Mouse (Mus musculus) midbrain, embryonic 16.5 days (tissue): ENCODE results near the gene Tec. TPM values are rescaled to one million over a fixed set of nuclear protein-coding genes. Genes with fewer than 3 reads are reported as not detected.

ENCODE experiments used
- ATAC-seq: fragments of 200-750 bp; cut with Nextera tagmentation; 2 replicates; pipeline ENCODE4 v1.8.0; 2017; ENCODE audit warnings: moderate TSS enrichment
- H3K27ac ChIP-seq: fragments of 300-500 bp; sonication (generic); 2 replicates; pipeline ENCODE4 v1.5.1; 2014; ENCODE audit warnings: mild to moderate bottlenecking, low read length, mixed read lengths
- H3K27me3 ChIP-seq: fragments of 300-500 bp; sonication (generic); 2 replicates; pipeline ENCODE4 v1.6.1; 2014; ENCODE audit warnings: low read depth, low read length, mixed read lengths; ENCODE audit not compliant: control insufficient read depth, insufficient read depth
- H3K36me3 ChIP-seq: fragments of 300-500 bp; sonication (generic); 2 replicates; pipeline ENCODE4 v1.6.1; 2014; ENCODE audit warnings: mild to moderate bottlenecking, low read length, moderate library complexity, mixed read lengths; ENCODE audit not compliant: control insufficient read depth, insufficient read depth
- H3K4me1 ChIP-seq: fragments of 300-500 bp; sonication (generic); 2 replicates; pipeline ENCODE4 v1.6.1; 2014; ENCODE audit warnings: mild to moderate bottlenecking, low read length, mixed read lengths; ENCODE audit not compliant: control insufficient read depth, insufficient read depth
- H3K4me2 ChIP-seq: fragments of 300-500 bp; sonication (generic); 2 replicates; pipeline ENCODE4 v1.6.1; 2014; ENCODE audit warnings: mild to moderate bottlenecking, low read length, mixed read lengths
- H3K4me3 ChIP-seq: fragments of 300-500 bp; sonication (generic); 2 replicates; pipeline ENCODE4 v1.5.1; 2014; ENCODE audit warnings: low read depth, mild to moderate bottlenecking, low read length, moderate library complexity, mixed read lengths
- H3K9ac ChIP-seq: fragments of 300-500 bp; sonication (generic); 2 replicates; pipeline ENCODE4 v1.6.1; 2014; ENCODE audit warnings: low read depth, low read length, mixed read lengths
- H3K9me3 ChIP-seq: fragments of 300-500 bp; sonication (generic); replicated peaks from 2 replicates; pipeline ENCODE4 v1.6.1; 2014; ENCODE audit warnings: mild to moderate bottlenecking, low read length, mixed read lengths; ENCODE audit not compliant: control insufficient read depth, poor library complexity, severe bottlenecking
- WGBS: fragments of 180-500 bp; shearing (Covaris S2); extraction: QIAGEN DNeasy Blood & Tissue Kit; methylation state at CpG from one replicate; pipeline ENCODE4 v1.1.7; 2014; 5-methylcytosine and 5-hydroxymethylcytosine counted together
- polyA plus RNA-seq: library from polyadenylated mRNA; unstranded; fragments of >200 nt; fragmentation: Nextera tagmentation; extraction: Ambion mirVana; gene quantifications from 2 replicates; pipeline ENCODE4 v1.2.1, GENCODE M21; 2015

Gene Tec
- polyA plus RNA-seq, 1 experiment from 2014 or later, result 5.4 TPM

- no peak overlapping the region for H3K4me3 ChIP-seq
- WGBS, result 27% methylated on average over 5 of the region's 5 CpGs
- H3K4me1 ChIP-seq, result no peaks in the 10 kb centered on the region
- no peaks in the 10 kb centered on the region for H3K9me3 ChIP-seq
- no peaks in the 10 kb centered on the region for H3K36me3 ChIP-seq
- no peak for ATAC-seq
- H3K4me2 ChIP-seq, result no peak overlapping the region
- H3K9ac ChIP-seq, result no peak overlapping the region
- no peaks in the 10 kb centered on the region for H3K27me3 ChIP-seq
- H3K27ac ChIP-seq, result no peak overlapping the region
Observed at GRCm38 (mm10) chr5:72879736-72880135, 11.5 kb upstream of the Tec start.

DNA sequence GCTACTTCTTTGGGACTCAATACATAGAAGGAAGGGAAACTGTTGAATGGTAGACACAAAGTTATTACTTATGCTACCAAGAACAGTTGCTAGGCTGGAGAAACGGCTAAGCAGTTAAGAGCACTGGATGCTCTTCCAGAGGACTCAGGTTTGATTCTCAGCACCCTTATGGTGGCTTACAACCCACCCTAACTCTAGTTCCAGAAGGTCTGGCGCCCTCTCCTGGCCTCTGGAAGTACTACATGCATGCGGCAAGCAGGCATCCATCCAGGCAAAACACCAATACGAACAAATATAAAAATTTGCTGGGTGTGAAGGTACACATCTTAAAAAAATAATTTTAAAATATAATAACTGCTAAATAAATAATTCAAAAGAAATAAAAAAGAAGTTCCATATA is 2.8 kb upstream of the Tec start:
- Histone ChIP-seq H3K4me2 (no peak overlapping the region), H3K4me1 (peaks cover 9% of the 10 kb centered on the region), H3K9me3 (no peaks in the 10 kb centered on the region), H3K27me3 (peaks cover 10% of the 10 kb centered on the region), H3K27ac (no peak overlapping the region), H3K9ac (no peak overlapping the region), H3K36me3 (no peaks in the 10 kb centered on the region), H3K4me3 (no peak overlapping the region)
- ATAC-seq, result no peak
- 79% methylated on average over 4 of the region's 4 CpGs for WGBS

DNA sequence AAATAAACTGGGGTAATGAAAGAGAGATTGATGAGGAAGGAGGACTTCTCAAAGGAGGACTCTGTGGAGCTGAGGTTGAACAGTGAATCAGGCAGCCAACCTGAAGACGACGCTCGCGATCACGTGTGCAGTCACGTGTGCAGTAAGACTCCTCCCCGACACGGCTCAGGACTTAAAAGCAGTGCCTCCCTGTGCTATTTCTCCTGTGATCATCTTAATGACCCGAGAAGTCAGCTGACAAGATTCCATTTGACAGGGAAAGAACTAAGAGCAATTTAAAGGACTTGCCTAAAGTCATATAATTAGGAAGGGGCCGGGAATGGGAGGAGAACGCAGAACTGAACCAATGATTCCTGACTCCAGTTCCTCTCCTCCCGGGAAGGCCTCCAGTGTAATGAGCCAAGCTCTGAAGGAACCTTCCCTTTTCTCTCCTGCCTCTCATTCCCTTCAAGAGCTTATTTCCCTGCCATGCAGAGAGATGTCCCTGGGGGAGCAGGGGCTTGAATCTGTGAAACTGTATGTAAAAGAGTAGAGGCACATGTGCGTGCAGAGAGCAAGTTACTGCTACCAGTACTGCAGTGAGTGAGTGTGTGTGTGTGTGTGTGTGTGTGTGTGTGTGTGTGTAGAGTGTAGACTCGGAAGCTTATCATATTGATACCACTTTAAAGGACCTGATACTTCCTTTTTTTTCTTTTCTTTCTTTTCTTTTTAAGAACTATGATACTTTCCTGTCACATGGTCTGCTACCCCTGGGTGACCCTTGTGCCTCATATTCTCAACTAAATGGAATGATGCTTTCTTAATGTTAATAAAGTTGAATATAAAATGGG is 1.7 kb upstream of the Tec start:
- 70% methylated on average over 14 of the region's 14 CpGs for WGBS
- peaks cover 9% of the 10 kb centered on the region for H3K4me1 ChIP-seq
- no peak for ATAC-seq

GRCm38 (mm10) chr5:72867036-72867672 is 1.1 kb downstream of the Tec start:
- ATAC-seq, result no peak
- H3K4me1 ChIP-seq, result peaks cover 9% of the 10 kb centered on the region
- no peak overlapping the region for H3K27ac ChIP-seq
- 24% methylated on average over 16 of the region's 16 CpGs for WGBS
- H3K9me3 ChIP-seq, result no peaks in the 10 kb centered on the region
- H3K9ac ChIP-seq, result no peak overlapping the region
- peak overlapping the region; percentile 96 for H3K4me2 ChIP-seq
- H3K4me3 ChIP-seq, result peak overlapping the region; percentile 57
- no peaks in the 10 kb centered on the region for H3K36me3 ChIP-seq
- H3K27me3 ChIP-seq, result peaks cover 10% of the 10 kb centered on the region

More for the DNA sequence above, 1.7 kb upstream of the Tec start:
- no peak overlapping the region for H3K4me2 ChIP-seq
- no peak overlapping the region for H3K4me3 ChIP-seq
- peaks cover 10% of the 10 kb centered on the region for H3K27me3 ChIP-seq
- H3K9ac ChIP-seq, result no peak overlapping the region
- no peaks in the 10 kb centered on the region for H3K36me3 ChIP-seq
- no peaks in the 10 kb centered on the region for H3K9me3 ChIP-seq
- H3K27ac ChIP-seq, result no peak overlapping the region

GRCm38 (mm10) chr5:72866260-72866905 is 1.9 kb downstream of the Tec start:
- ATAC-seq, result no peak
- peaks cover 10% of the 10 kb centered on the region for H3K27me3 ChIP-seq
- H3K9me3 ChIP-seq, result no peaks in the 10 kb centered on the region
- no peak overlapping the region for H3K4me3 ChIP-seq
- no peak overlapping the region for H3K9ac ChIP-seq
- no peaks in the 10 kb centered on the region for H3K36me3 ChIP-seq
- WGBS, result 57% methylated on average over 6 of the region's 6 CpGs
- H3K27ac ChIP-seq, result no peak overlapping the region
- H3K4me1 ChIP-seq, result peaks cover 9% of the 10 kb centered on the region
- H3K4me2 ChIP-seq, result no peak overlapping the region

DNA sequence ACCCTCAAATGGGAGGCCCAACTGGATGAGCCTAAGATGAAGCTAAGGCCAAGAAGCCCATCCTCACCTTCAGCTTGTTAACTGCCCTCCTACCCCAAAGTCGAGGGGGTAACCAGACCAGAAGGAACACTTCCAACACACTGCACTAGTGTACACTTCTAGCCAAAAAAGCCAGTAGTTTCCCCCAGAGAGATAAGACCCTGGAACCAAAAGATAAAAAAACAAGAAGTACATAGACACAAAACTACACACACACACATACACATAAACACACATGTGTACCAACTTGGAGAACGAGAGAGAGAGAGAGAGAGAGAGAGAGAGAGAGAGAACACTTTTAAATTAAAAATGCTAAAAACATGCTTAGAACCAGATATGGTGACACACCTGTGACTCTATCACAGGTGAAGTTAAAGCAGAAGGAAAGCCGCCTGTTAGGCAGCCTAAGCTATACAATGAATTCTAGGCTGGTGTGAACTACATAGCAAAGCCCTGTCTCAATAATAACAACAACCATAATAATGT is 3.6 kb downstream of the Tec start:
- Histone ChIP-seq H3K4me2 (no peak overlapping the region), H3K27ac (no peak overlapping the region), H3K27me3 (peaks cover 10% of the 10 kb centered on the region), H3K4me1 (peaks cover 9% of the 10 kb centered on the region), H3K9ac (no peak overlapping the region), H3K9me3 (no peaks in the 10 kb centered on the region), H3K4me3 (no peak overlapping the region), H3K36me3 (no peaks in the 10 kb centered on the region)
- 82% methylated on average over 3 of the region's 3 CpGs for WGBS
- no peak for ATAC-seq

DNA sequence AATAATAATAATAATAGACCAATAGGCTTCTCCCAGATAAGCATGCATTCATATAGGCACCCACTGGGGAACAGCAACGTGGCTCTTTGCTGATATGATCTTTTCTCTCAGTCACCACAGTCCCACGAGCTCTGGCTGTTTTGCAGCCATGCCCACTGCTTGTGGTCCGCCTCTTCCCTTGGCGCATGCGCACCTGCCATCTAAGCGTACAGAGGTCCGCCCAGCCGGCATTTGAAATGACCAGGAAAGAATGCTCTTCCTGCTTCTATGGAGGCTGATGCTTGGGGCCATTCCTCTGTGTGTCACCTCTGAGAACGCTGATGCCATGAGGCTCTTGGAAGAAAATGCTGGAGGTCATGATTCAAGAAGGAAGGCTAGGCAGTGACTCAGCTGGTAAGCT is 5.1 kb downstream of the Tec start:
- Histone ChIP-seq H3K27me3 (peaks cover 10% of the 10 kb centered on the region), H3K4me2 (no peak overlapping the region), H3K27ac (no peak overlapping the region), H3K4me1 (peaks cover 9% of the 10 kb centered on the region), H3K9ac (no peak overlapping the region), H3K9me3 (no peaks in the 10 kb centered on the region), H3K4me3 (no peak overlapping the region), H3K36me3 (no peaks in the 10 kb centered on the region)
- ATAC-seq, result no peak
- 90% methylated on average over 9 of the region's 9 CpGs for WGBS

DNA sequence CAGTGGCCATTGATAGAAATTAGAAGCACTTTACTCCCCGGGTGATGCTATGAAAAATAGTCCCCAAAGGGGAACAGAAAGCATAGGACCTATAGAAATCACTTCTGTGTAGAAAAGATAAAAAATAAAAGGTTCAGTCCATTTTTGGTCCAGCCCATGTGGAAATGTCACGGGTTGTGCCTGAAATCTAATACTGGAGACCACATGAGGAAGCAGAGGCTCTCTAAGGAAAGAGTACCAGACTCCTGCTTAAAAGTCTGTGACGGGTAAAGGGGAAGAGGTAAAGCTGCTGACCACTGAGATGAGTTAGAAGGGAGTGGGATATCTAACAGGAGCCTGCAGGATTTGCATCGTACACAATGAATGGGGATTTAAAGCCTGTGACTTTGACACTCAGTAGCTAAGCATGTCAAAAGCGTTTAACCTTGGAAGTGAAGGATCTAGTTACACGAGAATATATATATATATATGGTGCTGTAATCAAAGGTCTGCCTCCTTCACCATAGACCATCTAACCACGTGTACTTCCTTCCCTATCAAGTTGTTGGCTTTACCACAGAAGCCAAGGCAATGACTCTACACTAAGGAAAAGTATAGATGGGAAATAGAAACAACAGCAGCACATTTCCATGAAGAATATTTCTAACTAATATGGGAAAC is 6.4 kb downstream of the Tec start:
- no peaks in the 10 kb centered on the region for H3K4me1 ChIP-seq
- H3K4me3 ChIP-seq, result no peak overlapping the region
- WGBS, result 75% methylated on average over 7 of the region's 7 CpGs
- H3K36me3 ChIP-seq, result no peaks in the 10 kb centered on the region
- no peak overlapping the region for H3K4me2 ChIP-seq
- ATAC-seq, result no peak
- no peaks in the 10 kb centered on the region for H3K9me3 ChIP-seq
- H3K27ac ChIP-seq, result no peak overlapping the region
- H3K27me3 ChIP-seq, result peaks cover 7% of the 10 kb centered on the region
- no peak overlapping the region for H3K9ac ChIP-seq
